Mouse (Mus musculus) monocyte, adult 5-6 weeks (primary cell): ENCODE data around the gene Ankfy1. TPM values are rescaled to one million over a fixed set of nuclear protein-coding genes. Genes with fewer than 3 reads are reported as not detected.

Experiments used
- ATAC-seq: fragments of 153-309, 156-312 bp; replicated peaks from 2 replicates; pipeline ENCODE4 v1.8.0; 2017; ENCODE audit warnings: mild to moderate bottlenecking; ENCODE audit not compliant: low TSS enrichment, insufficient number of reproducible peaks, severe bottlenecking, poor library complexity, low FRiP score
- total RNA-seq: library from RNA; stranded (forward); fragments of 200-1000, 200-491, 200-594 nt; gene quantifications from 3 replicates; pipeline ENCODE4 v1.2.3, GENCODE M21; 2017

Ankfy1 gene
- total RNA-seq, 1 experiment from 2014 or later, result 44.4 TPM

DNA sequence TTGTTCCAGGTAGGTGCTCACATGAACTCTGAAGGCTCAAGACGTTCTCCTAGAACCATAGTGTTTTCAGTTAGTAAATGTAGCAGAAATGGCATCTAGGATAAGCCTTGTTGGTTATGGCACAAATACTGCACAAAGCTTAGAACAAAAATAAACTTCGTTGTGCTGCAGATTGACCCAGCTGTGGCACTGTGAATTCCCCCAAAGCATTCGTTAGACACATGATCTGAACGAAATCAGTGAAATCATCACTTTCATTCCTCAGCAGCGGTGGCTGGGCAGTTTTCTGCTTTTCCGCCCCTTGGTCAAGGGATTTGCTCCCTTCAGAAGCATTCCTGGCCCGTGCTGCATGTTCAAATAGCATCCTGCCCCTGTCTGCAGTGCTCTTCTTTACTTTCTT is 128.3 kb downstream of the Ankfy1 start:
- no peak for ATAC-seq

GRCm38 (mm10) chr11:72821041-72821440 is 131.2 kb downstream of the Ankfy1 start:
- ATAC-seq, result no peak

Other genes with a start within 250 kb of the Ankfy1 start
- gene Mybbp1a, start 248.7 kb upstream of the Ankfy1 start, total RNA-seq, result 37.5 to 39.9 TPM (median 37.7 TPM) in 3 replicates
- gene Spns2, start 200.1 kb upstream of the Ankfy1 start, total RNA-seq, result 1.4 to 3.2 TPM (median 1.4 TPM) in 3 replicates
- 0.75 to 3.8 TPM (median 1.3 TPM) in 3 replicates for gene Spns3, start 139.5 kb upstream of the Ankfy1 start, total RNA-seq
- gene Ube2g1, start 82.7 kb upstream of the Ankfy1 start, total RNA-seq, result 34.8 to 48.5 TPM (median 44.5 TPM) in 3 replicates
- 5.4 to 6.6 TPM (median 6.4 TPM) in 3 replicates for gene Cyb5d2, start 106.1 kb downstream of the Ankfy1 start, total RNA-seq
- 87.3 to 90.8 TPM (median 90.0 TPM) in 3 replicates for gene Zzef1, start 106.2 kb downstream of the Ankfy1 start, total RNA-seq